Mouse (Mus musculus): ENCODE measurements around the gene Rnf121. TPM values are rescaled to one million over a fixed set of nuclear protein-coding genes. Genes with fewer than 3 reads are reported as not detected.

Gene Rnf121
- total and polyA plus RNA-seq, 3 experiments: 10.3 to 24.8 (median 20.4) TPM

GRCm38 (mm10) chr7:102101487-102101886 lies 36.2 kb upstream of the Rnf121 start, which contains the start of gene Art1:
Art1 (plus strand) TSS chr7:102101743.
- DNase-seq (ENCODE audit: extremely low read depth): no peak
- in situ Hi-C loops (cut with MboI; ENCODE audit: low pct_ligation_motif_present, low pct_unique_long_range_greater_than_20kb, low sequenced_read_pairs) (no loop called here), dilution Hi-C loops (cut with MboI; ENCODE audit: extremely low pct_ligation_motif_present, extremely low pct_unique_long_range_greater_than_20kb, low sequenced_read_pairs) (no loop called here)
- Histone ChIP-seq H3K4me1 (ENCODE audit: control insufficient read depth in 1 of 2, insufficient read depth in 2 of 2) (peaks cover 0 to 25% of the 10 kb centered on the region in 2 experiments; a peak in 3 of 4 replicates), H3K4me2 (ENCODE audit: insufficient read depth, low read depth, poor library complexity, severe bottlenecking) (no peak within 1 kb of the TSS), H3K79me2 (replicated peaks; ENCODE audit: control insufficient read depth, extremely low read depth, insufficient read depth, poor library complexity, severe bottlenecking) (no peaks in the 10 kb centered on the region), H3K9ac (ENCODE audit: insufficient read depth, low read depth) (no peak within 1 kb of the TSS), H3K9me3 (replicated peaks; ENCODE audit: low read length) (no peaks in the 10 kb centered on the region), H3K27me3 (replicated peaks) (no peaks in the 10 kb centered on the region), H3K27ac (ENCODE audit: insufficient read depth, low read depth) (no peak within 1 kb of the TSS), H3K4me3 (replicated peaks in 1 of 3; ENCODE audit: low read depth in 2 of 3, low read length in 2 of 3, poor library complexity in 1 of 3) (peak within 1 kb of the TSS; percentile 35 to 55 (median 44)), H3K36me3 (replicated peaks in 1 of 2; ENCODE audit: control insufficient read depth in 1 of 2, insufficient read depth in 1 of 2, low read length in 1 of 2) (peaks cover 0 to 30% of the 10 kb centered on the region in 2 experiments)
- no peak for TF ChIP-seq E2F4 (IDR thresholded peaks at IDR 0.05; ENCODE audit: insufficient replicate concordance, low read depth, low read length)
- no peak for TF ChIP-seq RAD21 (IDR thresholded peaks at IDR 0.05; ENCODE audit: low read depth, low read length)
- TF ChIP-seq SMC3 (IDR thresholded peaks at IDR 0.05; ENCODE audit: low read depth, low read length): no peak
- TF ChIP-seq MYC (IDR thresholded peaks at IDR 0.05; ENCODE audit: low read depth, low read length): no peak
- TF ChIP-seq BHLHE40 (IDR thresholded peaks at IDR 0.05; ENCODE audit: low read depth, low read length): no peak
- no peak for TF ChIP-seq PAX5 (IDR thresholded peaks at IDR 0.05; ENCODE audit: low read length)
- no peak for TF ChIP-seq KAT2A (IDR thresholded peaks at IDR 0.05; ENCODE audit: insufficient replicate concordance, low read length)
- TF ChIP-seq POLR2AphosphoS2 (IDR thresholded peaks at IDR 0.05; ENCODE audit: low read depth, low read length): no peak
- no peak for TF ChIP-seq JUND (conservative IDR thresholded peaks at IDR 0.05; ENCODE audit: low read depth, low read length)
- TF ChIP-seq USF2 (conservative IDR thresholded peaks at IDR 0.05; ENCODE audit: low read depth, low read length): no peak
- no peak for TF ChIP-seq MXI1 (IDR thresholded peaks at IDR 0.05; ENCODE audit: low read depth, low read length)
- TF ChIP-seq MEF2A (IDR thresholded peaks at IDR 0.05; ENCODE audit: borderline replicate concordance, low read depth, low read length): no peak
- TF ChIP-seq ZNF384 (IDR thresholded peaks at IDR 0.05; ENCODE audit: low read depth, low read length): no peak

GRCm38 (mm10) chr7:102100868-102101267 lies 35.6 kb upstream of the Rnf121 start:
- Histone ChIP-seq H3K4me1 (ENCODE audit: control insufficient read depth in 1 of 2, insufficient read depth in 2 of 2) (peaks cover 0 to 25% of the 10 kb centered on the region in 2 experiments; a peak in 3 of 4 replicates), H3K27ac (ENCODE audit: insufficient read depth, low read depth) (no peak overlapping the region), H3K9me3 (replicated peaks; ENCODE audit: low read length) (no peaks in the 10 kb centered on the region), H3K79me2 (replicated peaks; ENCODE audit: control insufficient read depth, extremely low read depth, insufficient read depth, poor library complexity, severe bottlenecking) (no peaks in the 10 kb centered on the region), H3K9ac (ENCODE audit: insufficient read depth, low read depth) (no peak overlapping the region), H3K4me3 (replicated peaks in 1 of 3; ENCODE audit: low read depth in 2 of 3, low read length in 2 of 3, poor library complexity in 1 of 3) (no peak overlapping the region), H3K36me3 (replicated peaks in 1 of 2; ENCODE audit: control insufficient read depth in 1 of 2, insufficient read depth in 1 of 2, low read length in 1 of 2) (peaks cover 0 to 34% of the 10 kb centered on the region in 2 experiments), H3K27me3 (replicated peaks) (no peaks in the 10 kb centered on the region), H3K4me2 (ENCODE audit: insufficient read depth, low read depth, poor library complexity, severe bottlenecking) (no peak overlapping the region)
- no peak for DNase-seq (ENCODE audit: extremely low read depth)
- in situ Hi-C loops (cut with MboI; ENCODE audit: low pct_ligation_motif_present, low pct_unique_long_range_greater_than_20kb, low sequenced_read_pairs): no loop called here
- TF ChIP-seq MYC (IDR thresholded peaks at IDR 0.05; ENCODE audit: low read depth, low read length) (no peak), USF1 (IDR thresholded peaks at IDR 0.05; ENCODE audit: low read depth, low read length) (no peak)
- dilution Hi-C loops (cut with MboI; ENCODE audit: extremely low pct_ligation_motif_present, extremely low pct_unique_long_range_greater_than_20kb, low sequenced_read_pairs): no loop called here
